Mouse (Mus musculus) fat pad, adult 2 months (tissue): Measurements from ENCODE around the gene Npff.

Experiments used
- DNase-seq: peaks from one replicate; pipeline ENCODE4 v3.0.0-alpha.2; 2011; ENCODE audit warnings: low read depth, low spot score; ENCODE audit errors: extremely low read depth

The Npff gene

GRCm38 (mm10) chr15:102520416-102520815 lies 4.3 kb downstream of the Npff start:
- DNase-seq: no peak

GRCm38 (mm10) chr15:102519211-102520141 lies 5.3 kb downstream of the Npff start:
- DNase-seq: no peak

DNA sequence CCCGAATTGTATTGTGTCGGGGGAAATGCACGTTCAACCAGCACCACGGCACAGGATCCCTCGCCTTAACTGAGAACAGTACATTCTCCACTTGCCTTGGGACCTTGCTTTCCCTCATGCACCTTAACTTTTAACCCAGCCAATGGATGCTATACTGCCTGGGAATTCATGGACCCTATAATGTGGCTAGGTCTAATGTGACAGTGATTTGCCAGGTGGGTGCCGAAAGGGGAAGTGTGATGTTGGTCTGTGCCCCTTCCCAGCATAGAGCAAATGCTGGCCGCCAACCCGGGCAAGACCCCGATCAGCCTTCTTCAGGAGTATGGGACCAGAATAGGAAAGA lies 5.9 kb downstream of the Npff start:
- DNase-seq: no peak

DNA sequence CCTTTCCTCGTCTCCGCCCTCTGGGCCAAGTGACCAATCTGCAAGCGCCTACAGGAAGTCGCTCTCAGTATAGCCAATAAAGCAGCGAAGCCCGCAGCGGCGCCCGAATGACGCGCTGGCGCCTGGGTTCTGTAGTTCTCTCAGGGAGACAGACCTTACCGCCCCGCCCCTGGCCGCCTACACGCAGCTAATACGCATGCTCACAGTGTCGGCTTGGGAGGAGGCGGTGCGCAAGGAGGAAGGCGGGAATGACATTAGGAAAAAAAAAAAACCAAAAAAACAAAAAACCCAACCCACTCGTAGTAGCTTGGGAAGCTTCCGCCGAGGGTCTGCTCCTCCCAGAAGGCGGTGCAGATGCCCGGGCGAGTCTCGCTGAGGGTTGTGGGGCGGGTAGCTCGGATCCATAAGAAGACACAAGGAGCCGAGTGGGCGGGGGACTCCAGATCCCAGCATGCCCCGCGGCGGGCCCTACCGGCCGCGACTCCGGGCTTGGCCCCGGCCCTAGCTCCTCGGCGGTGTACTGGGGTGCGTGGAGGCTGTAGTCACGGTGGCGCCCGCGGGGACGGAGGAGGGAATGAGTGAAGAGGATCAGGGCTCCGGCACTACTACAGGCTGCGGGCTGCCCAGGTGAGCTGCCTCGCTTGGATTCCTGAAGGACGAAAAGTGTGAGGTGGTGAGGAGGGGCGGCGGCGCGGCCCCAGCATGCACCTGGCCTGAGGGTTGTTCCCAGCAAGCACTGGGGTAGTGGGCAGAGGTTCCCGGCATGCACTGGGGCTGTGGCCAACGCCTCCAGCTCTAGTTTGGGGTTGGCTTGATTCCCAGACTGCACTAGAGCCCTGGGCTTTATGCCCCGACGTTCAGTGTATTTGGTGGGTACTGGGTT lies 6.5 kb downstream of the Npff start, which contains the start of gene Tarbp2:
Gene Tarbp2, plus strand, starts transcription at position 217 of the 883 bp plus-strand sequence.
- DNase-seq: peak; percentile 99

DNA sequence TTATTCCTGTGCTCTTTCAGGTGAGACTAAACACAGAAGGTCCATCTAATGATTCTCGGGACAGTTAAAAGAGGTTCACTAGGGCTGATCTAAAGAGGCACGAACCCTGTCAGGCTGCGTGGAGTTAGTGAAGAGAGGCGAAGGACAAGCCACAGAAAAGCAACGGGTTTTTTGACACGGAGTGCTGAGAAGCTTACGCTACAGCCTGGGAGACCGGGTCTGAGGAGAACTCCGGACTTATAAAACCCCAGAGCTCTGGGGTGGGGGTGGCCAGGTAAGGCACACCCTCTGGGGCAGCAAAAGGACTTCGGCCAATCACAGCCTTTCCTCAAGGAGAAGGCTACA lies 7.1 kb downstream of the Npff start:
- no peak for DNase-seq

- DNase-seq: no peak
Observed at GRCm38 (mm10) chr15:102516728-102517404, 7.9 kb downstream of the Npff start, which contains the start of gene Map3k12. Gene Map3k12 (minus strand): TSS chr15:102517064.

GRCm38 (mm10) chr15:102516293-102516692 lies 8.4 kb downstream of the Npff start:
- DNase-seq: no peak

DNA sequence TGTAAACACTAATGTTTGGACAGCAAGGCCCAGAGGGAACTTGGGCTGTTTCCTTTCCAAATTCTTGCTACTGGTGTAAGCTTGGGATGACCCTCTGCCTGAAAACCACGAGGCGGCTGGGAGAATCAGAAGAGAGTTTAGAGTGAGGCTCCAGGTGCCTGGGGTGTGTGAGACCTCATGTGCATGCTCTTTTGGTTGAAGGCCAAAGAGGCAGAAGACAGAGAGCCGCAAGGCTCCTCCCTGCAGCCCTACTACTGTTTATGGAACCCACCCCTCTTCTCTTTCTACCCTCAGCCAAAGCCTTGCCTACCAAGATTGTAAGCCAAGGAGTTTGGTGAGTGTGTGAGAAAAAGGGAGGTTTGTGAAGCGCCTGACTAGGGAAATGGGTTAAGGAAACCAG lies 9.0 kb downstream of the Npff start:
- DNase-seq: no peak

DNA sequence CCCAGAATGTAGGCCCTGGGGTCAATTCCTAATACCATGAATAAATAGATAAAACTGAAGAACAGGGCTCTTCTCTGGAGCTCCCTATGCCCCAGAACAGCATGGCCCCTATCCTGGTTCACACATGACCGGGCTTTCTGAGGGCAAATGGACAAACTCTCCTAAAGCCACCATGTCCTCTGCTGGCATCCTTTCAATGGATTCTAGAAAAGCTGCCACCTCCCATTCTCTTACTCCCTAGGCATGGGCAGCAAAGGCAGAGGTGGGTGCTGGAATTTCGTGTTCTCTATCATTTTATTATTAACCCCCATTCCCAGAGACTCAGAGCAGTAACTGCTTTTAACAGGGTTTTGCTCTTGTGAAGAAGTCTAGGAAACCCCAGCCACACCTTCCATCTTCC lies 9.5 kb downstream of the Npff start:
- no peak for DNase-seq

- no peak for DNase-seq
Observed at GRCm38 (mm10) chr15:102513004-102513403, 11.7 kb downstream of the Npff start.

DNA sequence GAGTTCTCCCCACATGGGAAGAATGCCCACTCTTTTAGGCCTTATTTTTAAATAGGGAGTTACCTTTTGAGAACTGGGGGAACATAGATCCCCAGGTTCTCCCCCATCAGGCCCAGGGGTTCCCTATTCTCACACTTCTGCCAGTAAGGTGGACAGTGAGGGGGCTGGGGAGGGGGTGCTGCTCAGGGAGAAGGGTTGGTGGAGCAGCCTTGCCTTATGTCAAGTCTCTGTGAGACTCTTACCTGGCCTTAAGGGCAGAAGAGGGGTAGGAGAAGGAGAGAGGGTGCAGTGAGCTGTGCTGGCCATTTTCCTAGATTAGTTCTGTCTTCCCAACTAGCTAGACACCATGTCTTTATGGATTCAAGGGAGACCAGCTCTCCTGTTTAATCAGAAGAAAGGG lies 12.3 kb downstream of the Npff start:
- DNase-seq: no peak

- no peak for DNase-seq
Observed at GRCm38 (mm10) chr15:102512010-102512409, 12.7 kb downstream of the Npff start.

DNA sequence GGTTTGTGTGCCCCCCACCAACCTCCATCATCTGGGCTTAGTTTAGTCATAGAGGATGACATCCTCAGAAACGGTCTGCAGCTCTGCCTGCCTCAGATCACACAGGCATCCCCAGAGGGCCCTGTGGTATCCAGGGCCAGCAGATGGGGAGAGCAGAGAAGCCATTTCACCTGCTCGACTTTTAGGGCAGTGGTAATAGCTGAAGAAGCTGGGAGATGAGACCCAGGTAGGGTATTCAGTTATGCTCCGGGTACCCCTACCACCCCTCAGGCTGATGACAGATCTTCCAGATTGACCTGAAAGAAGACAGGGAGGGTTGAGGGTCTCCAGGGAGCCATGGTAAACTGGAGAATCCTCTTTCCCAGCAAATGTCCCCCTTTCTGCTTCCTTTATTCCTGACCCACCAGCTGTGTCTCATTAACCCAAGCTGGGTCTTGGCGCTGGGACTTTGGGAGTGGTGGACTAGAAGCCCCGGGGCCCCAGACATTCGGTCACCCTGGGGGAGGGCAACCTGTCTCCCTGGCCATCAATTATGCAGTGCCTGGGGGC lies 13.4 kb downstream of the Npff start:
- no peak for DNase-seq

GRCm38 (mm10) chr15:102510590-102511284 lies 14.0 kb downstream of the Npff start:
- DNase-seq: no peak

DNA sequence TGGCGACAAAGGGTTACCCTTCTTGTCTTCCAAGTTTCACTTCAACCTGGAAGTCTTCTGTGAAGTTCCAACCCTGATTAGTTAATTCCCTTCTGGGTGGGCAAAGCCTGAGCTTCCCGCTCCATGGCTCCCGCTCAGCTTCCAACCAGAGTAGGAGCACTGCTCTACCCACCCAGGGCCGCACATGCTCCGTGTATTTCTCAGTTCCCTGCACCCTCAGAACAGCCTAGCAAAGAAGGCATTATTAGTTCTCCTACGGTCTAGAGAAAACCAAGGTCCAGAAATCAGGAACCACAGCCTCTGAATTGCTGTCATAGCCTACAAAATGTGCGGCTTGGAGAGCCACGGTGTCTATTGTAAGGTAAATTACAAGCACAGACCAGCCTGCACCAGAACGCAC lies 14.6 kb downstream of the Npff start:
- no peak for DNase-seq

DNA sequence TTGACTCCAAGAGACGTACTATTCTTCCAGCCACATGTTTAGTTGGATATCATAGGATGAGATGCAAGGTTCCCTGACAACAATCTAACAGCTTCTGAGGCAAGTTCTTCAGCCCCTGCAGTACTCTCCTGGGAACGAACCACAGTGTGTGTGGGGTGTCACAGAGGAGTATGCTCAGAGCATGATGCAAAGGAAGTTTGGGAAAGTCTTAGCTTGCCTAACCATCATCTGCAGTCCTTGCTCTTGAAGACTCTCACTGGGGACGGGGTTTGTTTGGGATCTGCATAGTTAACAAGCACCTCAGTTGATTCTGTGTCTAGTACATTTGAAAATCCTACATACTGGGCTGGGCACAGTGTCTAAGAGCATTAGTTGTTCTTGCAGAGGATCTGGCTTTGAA lies 16.4 kb downstream of the Npff start:
- DNase-seq: no peak

GRCm38 (mm10) chr15:102507561-102507960 lies 17.2 kb downstream of the Npff start:
- DNase-seq: no peak

DNA sequence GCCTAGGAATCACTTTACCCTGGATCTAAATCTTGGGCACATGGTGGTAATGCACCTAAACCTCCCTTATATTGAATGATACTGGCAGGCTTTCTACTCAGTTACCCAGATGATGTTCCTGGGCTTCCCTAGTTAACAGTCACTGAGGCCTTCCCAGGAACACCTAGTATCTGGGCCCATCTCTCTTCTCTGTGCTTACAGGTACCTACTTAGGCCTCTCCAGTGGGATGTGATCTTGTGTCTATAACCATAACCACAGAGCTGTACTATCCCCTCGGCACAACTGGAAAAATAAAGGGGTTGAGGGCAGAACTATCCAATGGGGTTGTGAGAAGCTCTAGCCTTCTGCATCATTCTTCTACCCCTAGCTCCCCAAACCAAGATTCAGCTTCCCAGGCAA lies 17.9 kb downstream of the Npff start:
- DNase-seq: no peak

- no peak for DNase-seq
Observed at GRCm38 (mm10) chr15:102506464-102506830, 18.3 kb downstream of the Npff start.

GRCm38 (mm10) chr15:102505770-102506463 lies 18.8 kb downstream of the Npff start:
- no peak for DNase-seq
